Mouse (Mus musculus) thymus, postnatal 36 days (tissue): Measurements from ENCODE around the gene Fcgbp.
"Not testable (repeated sequence)": the region's sequence is repeated elsewhere in the genome, so short reads cannot be mapped to it uniquely, and the experiment has no call there.

Experiments
- DNase-seq, 2 experiments: peaks; one replicate each; pipeline ENCODE4 v3.0.0; 2022; ENCODE audit warnings: mixed read lengths in 2 of 2

Fcgbp gene

GRCm38 (mm10) chr7:28151584-28152221, 80.7 kb downstream of the Fcgbp start:
- DNase-seq = peak; percentile 71 to 75

DNA sequence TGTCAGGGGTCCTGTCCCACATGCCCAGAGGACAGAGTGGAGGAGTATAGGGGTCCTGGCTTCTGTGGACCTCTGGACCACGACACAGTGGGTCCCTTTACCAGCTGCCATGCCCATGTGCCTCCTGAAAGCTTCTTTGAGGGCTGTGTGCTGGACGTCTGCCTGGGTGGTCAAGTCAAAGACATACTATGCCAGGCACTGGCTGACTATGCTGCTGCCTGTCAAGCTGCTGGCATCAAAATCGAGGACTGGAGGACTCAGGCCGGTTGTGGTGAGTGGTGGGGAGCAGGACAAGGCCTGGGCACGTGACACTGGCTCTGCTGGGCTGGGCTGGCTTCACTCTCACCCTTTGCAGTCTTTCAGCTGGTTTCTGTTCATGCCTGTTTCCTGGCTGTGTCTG, 82.6 kb downstream of the Fcgbp start:
- DNase-seq = not testable (repeated sequence)

DNA sequence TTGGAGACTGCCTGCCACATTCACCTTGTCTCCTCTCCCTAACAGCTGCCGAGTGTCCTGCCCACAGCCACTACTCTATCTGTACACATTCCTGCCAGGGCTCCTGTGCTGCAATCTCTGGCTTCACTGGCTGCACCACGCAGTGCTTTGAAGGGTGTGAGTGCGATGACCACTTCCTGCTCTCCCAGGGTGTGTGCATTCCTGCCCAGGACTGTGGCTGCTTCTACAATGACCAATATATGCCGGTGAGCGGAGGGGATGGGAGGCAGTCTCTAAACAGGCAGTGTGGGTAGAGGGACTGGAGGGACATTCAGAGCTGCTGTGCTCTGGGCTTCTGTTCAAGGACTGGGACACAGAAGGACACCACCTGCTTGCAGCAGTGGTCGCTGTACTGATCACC, 88.3 kb downstream of the Fcgbp start:
- DNase-seq = no peak

GRCm38 (mm10) chr7:28159893-28160292, 88.9 kb downstream of the Fcgbp start:
- no peak for DNase-seq

- no peak for DNase-seq
These were observed 90.2 kb downstream of the Fcgbp start for GRCm38 (mm10) chr7:28161163-28161749.

DNA sequence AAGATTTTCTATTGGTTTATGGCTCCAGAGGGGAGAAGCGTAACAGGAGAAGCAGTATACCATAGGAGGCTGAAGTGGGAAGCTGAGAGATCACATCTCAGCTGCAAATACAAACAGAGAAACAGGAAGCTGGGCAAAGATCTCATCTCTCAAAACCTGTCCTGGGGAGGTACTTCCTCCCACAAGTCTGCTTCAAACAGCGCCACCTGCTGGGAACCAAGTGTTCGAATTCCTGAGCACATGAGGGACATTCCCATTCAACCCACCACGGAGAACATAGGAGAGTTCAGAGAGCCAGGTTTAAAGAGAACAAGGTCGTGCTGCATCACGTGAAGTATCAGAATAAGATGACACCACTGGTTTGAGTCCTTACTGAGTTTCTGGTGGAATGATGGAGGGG, 94.4 kb downstream of the Fcgbp start:
- no peak for DNase-seq

DNA sequence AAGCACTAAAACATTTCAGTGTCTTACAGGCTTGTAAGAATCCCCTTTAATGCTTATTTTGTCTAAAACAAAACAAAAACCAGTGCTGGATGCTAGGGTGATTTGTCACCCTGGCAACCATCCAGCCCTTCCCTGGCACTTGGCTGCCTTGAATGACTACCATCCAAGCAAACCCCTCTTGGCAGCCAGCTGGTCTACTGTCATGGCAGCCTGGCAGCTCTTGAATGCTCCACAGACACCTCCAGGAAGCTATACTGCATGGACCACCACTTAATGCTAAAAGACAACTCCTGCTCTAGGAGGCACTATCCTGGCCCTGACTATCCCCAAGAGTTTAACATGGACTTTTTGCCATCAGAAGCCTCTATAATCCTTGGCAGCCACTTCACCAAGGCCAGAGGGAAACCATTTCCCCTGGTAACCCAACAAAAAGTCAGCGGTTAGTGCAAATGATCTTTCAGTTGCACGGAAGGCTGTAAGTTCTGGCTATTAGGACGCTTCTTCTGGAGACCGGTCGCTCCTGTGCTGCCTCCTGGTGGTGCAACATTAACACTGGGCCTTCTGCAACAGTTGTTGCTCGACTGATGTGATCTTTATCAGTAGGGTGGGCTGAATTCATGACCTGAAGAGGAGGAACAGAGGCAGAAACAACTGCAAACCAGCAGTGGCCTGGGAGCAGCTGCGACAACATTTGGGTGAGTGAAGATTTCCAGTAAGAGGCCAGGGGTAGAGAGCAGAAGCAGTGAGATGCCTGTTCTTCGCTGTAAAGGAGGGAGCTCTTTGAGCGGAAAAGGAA, 97.5 kb downstream of the Fcgbp start:
- peak; percentile 71 to 74 for DNase-seq

- peak; percentile 89 to 93 for DNase-seq
These were observed 98.7 kb downstream of the Fcgbp start, which contains the start of gene Fbl for GRCm38 (mm10) chr7:28169489-28170422. Gene Fbl (plus strand): TSS chr7:28169710.
